Mouse (Mus musculus) testis, adult 2 months (tissue): ENCODE measurements around the gene Jag2. TPM values are rescaled to one million over a fixed set of nuclear protein-coding genes. Genes with fewer than 3 reads are reported as not detected.

Experiments used
- H3K27ac ChIP-seq: fragments of 200-500 bp; 2 replicates; pipeline ENCODE4 v1.5.1; 2012; ENCODE audit warnings: low read depth, low read length; ENCODE audit not compliant: control insufficient read depth, insufficient read depth
- H3K27me3 ChIP-seq: fragments of 200-500 bp; 2 replicates; pipeline ENCODE4 v1.6.1; 2012; ENCODE audit warnings: mild to moderate bottlenecking, low read length, moderate library complexity; ENCODE audit not compliant: control insufficient read depth, insufficient read depth
- H3K36me3 ChIP-seq: fragments of 200-500 bp; 2 replicates; pipeline ENCODE4 v1.6.1; 2012; ENCODE audit warnings: mild to moderate bottlenecking, low read length; ENCODE audit not compliant: control insufficient read depth, insufficient read depth
- H3K4me1 ChIP-seq: fragments of 200-500 bp; 2 replicates; pipeline ENCODE4 v1.6.1; 2012; ENCODE audit warnings: low read length; ENCODE audit not compliant: control insufficient read depth, insufficient read depth
- H3K4me3 ChIP-seq: fragments of 200-500 bp; 2 replicates; pipeline ENCODE4 v1.5.1; 2012; ENCODE audit warnings: low read depth, mild to moderate bottlenecking, low read length, moderate library complexity, mixed read lengths; ENCODE audit not compliant: control insufficient read depth
- CTCF ChIP-seq: fragments of 200-500 bp; IDR thresholded peaks from 2 replicates; pipeline ENCODE4 v1.5.1; 2012; ENCODE audit warnings: low read depth, mild to moderate bottlenecking, inconsistent platforms, low read length, moderate library complexity; ENCODE audit not compliant: control insufficient read depth, insufficient read depth, insufficient replicate concordance
- POLR2A ChIP-seq: fragments of 200-500 bp; IDR thresholded peaks from 2 replicates; pipeline ENCODE4 v1.6.1; 2012; ENCODE audit warnings: low read depth, mild to moderate bottlenecking, inconsistent platforms, low read length, moderate library complexity; ENCODE audit not compliant: control insufficient read depth
- polyA plus RNA-seq: library from polyadenylated mRNA; depleted of rRNA; stranded (reverse); fragments of >200 nt; gene quantifications from 2 replicates; pipeline ENCODE4 v1.2.3, GENCODE M21; 2012; rRNA removed

Gene Jag2
- polyA plus RNA-seq, result 9.4 and 10.9 TPM in 2 replicates

DNA sequence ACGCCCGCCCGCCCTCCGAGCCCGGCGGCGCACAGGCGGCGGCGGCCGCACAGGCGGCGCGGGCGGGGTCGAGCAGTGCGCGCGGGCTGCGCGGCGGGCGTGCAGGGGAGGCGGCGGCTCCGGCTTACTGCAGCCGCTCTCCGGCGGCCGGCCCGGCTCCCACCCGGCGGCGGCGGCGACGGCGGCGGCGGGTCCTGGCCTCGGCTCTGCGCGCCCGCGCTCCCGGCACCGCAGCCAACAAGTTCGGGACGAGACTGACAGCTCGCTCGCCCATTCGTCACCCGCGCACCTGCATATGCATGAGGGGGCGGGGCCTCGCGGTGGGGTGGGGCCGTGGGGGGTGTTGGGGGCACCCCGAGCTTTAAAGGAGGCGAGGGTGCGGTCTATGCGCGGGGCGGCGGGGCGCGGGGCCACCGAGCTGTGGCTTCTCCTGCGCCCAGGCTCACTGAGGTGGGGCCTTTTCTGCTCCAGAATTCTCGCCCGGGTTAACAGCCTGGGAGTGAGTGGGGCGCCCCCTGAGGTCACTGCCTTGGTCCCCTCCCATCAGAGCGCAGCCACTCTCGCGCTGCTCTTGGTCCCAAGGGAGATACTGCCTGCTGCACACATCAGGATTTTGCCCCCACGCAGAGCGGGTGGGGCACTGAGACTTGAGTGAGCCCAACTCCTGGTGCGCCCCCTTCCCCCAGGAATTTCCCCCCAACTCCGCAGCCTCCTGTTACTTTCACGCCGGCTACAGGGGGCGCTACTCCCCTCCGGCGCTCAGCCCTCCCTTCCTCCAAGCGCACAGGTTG, at the start of gene Jag2:
Gene Jag2, minus strand, starts transcription at position 215 of the 791 bp plus-strand sequence.
- Histone ChIP-seq H3K27ac (peak within 1 kb of the TSS; percentile 25; the same call in 1 of the 2 replicates), H3K4me3 (peak within 1 kb of the TSS; percentile 77), H3K36me3 (no peaks in the 10 kb centered on the region), H3K27me3 (no peaks in the 10 kb centered on the region), H3K4me1 (peaks cover 12% of the 10 kb centered on the region)
- no peak for TF ChIP-seq POLR2A
- TF ChIP-seq CTCF, result 0 out of 2 replicates have a peak, but pooled peaks have one; percentile 11

DNA sequence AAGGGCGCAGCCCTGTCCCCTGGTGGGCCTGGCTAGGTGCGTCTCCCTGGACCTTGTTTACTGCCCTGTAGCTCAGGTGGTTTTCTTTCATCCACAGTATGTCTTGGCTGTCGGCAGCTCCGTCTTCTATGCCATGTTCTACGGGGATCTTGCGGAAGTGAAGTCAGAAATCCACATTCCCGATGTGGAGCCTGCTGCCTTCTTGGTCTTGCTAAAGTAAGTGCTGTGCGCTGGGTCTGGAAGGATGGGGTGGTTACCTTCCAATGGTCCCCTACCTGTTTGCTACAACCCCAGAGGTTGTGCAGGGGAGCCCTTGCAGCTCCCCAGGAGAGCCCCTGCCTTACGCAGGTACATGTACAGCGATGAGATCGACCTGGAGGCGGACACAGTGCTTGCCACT, 47.6 kb upstream of the Jag2 start:
- H3K27ac ChIP-seq, result peak overlapping the region; percentile 10
- peaks cover 6% of the 10 kb centered on the region for H3K4me1 ChIP-seq
- peak overlapping the region; percentile 81 for H3K4me3 ChIP-seq
- no peak for TF ChIP-seq CTCF
- TF ChIP-seq POLR2A, result no peak
- peaks cover 1% of the 10 kb centered on the region for H3K36me3 ChIP-seq
- no peaks in the 10 kb centered on the region for H3K27me3 ChIP-seq

DNA sequence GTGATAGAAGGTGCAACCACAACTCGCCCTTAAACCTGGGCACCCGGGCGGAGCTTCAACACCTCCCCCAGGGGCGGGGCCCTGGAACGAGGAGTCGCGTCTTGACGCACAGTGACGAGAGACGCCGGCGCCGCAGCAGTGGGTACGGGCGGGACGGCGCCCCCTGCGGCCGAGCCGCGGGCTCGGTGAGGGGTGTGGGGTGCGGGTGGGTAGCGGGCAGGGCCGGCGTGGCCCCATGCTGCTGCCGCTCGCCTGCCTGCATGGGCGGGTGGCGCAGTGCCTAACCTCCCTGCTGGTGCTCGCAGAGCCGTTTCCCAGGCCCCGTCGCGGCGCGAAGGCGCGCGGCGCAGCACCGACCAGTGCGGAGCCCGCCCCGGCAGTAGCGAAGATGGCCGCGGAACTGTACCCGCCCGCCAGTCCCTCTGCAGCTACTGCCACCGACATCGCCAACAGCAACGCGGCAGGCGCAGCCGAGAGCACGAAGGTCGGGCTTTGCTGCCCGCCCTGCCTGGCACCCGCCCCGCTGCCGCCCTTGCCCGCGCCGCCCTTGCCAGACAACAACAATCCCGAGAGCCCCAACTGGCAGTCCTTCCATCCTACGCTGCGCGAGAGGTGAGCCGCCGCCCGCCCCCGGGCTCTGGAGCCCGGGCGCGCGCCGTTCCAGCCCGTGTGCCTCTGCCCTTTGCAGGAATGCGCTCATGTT, 46.9 kb upstream of the Jag2 start, which contains the start of gene Btbd6:
Gene Btbd6, plus strand, starts transcription at position 112 of the 703 bp plus-strand sequence.
- H3K27ac ChIP-seq, result peak within 1 kb of the TSS; percentile 37
- peak; percentile 62 for TF ChIP-seq POLR2A
- no peak for TF ChIP-seq CTCF
- peaks cover 1% of the 10 kb centered on the region for H3K36me3 ChIP-seq
- peaks cover 6% of the 10 kb centered on the region for H3K4me1 ChIP-seq
- peak within 1 kb of the TSS; percentile 81 for H3K4me3 ChIP-seq
- no peaks in the 10 kb centered on the region for H3K27me3 ChIP-seq

- no peak for TF ChIP-seq POLR2A
- no peak for TF ChIP-seq CTCF
- Histone ChIP-seq H3K36me3 (peaks cover 1% of the 10 kb centered on the region), H3K4me3 (no peak overlapping the region), H3K27ac (no peak overlapping the region), H3K27me3 (no peaks in the 10 kb centered on the region), H3K4me1 (peaks cover 6% of the 10 kb centered on the region)
Observed at GRCm38 (mm10) chr12:112974736-112975135, 45.2 kb upstream of the Jag2 start.

GRCm38 (mm10) chr12:112969616-112970015, 40.0 kb upstream of the Jag2 start:
- Histone ChIP-seq H3K27me3 (no peaks in the 10 kb centered on the region), H3K27ac (no peak overlapping the region), H3K4me1 (no peaks in the 10 kb centered on the region), H3K4me3 (no peak overlapping the region), H3K36me3 (peaks cover 1% of the 10 kb centered on the region)
- TF ChIP-seq CTCF (no peak), POLR2A (no peak)

DNA sequence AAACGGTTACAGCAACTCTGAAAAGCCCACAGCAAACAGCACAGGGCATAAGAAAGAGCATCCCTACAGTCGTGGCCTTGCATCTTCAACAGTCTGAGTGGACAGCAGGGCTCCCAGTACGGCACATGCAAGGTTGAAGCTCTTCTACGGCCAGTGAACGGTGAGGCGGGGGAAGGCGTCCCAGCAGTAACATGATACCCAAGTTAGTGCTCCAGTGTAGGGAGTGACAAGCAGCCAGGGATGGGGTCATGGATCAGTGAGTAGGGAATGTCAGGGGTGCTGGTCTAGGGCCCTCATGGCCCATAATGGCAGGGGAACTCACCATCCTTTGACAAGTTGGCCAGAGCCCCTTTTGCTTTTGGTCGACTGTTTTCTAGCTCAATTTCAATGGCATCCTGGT, 39.4 kb upstream of the Jag2 start:
- TF ChIP-seq POLR2A (no peak), CTCF (no peak)
- Histone ChIP-seq H3K27me3 (no peaks in the 10 kb centered on the region), H3K4me1 (no peaks in the 10 kb centered on the region), H3K36me3 (peaks cover 1% of the 10 kb centered on the region), H3K27ac (no peak overlapping the region), H3K4me3 (no peak overlapping the region)

GRCm38 (mm10) chr12:112965783-112966182, 36.2 kb upstream of the Jag2 start:
- Histone ChIP-seq H3K27me3 (no peaks in the 10 kb centered on the region), H3K4me1 (no peaks in the 10 kb centered on the region), H3K4me3 (no peak overlapping the region), H3K27ac (no peak overlapping the region), H3K36me3 (no peaks in the 10 kb centered on the region; the same call in 1 of the 2 replicates)
- TF ChIP-seq CTCF (no peak), POLR2A (no peak)
